Mouse (Mus musculus) forebrain, embryonic 16.5 days (tissue): Measurements from ENCODE around the gene Ddr1. TPM values are rescaled to one million over a fixed set of nuclear protein-coding genes. Genes with fewer than 3 reads are reported as not detected.

Experiments used
- ATAC-seq: fragments of 200-750 bp; cut with Nextera tagmentation; 2 replicates; pipeline ENCODE4 v1.8.0; 2017; ENCODE audit warnings: mild to moderate bottlenecking, moderate library complexity
- H3K27ac ChIP-seq: fragments of 300-500 bp; sonication (generic); 2 replicates; pipeline ENCODE4 v1.5.1; 2014; ENCODE audit warnings: low read length, control low read depth
- H3K27me3 ChIP-seq: fragments of 300-500 bp; sonication (generic); replicated peaks from 2 replicates; pipeline ENCODE4 v1.6.1; 2014; ENCODE audit warnings: low read length; ENCODE audit not compliant: control insufficient read depth, insufficient read depth
- H3K36me3 ChIP-seq: fragments of 300-500 bp; sonication (generic); 2 replicates; pipeline ENCODE4 v1.6.1; 2014; ENCODE audit not compliant: control insufficient read depth, insufficient read depth
- H3K4me1 ChIP-seq: fragments of 300-500 bp; sonication (generic); replicated peaks from 2 replicates; pipeline ENCODE4 v1.6.1; 2014; ENCODE audit warnings: low read length; ENCODE audit not compliant: control insufficient read depth, insufficient read depth
- H3K4me2 ChIP-seq: fragments of 300-500 bp; sonication (generic); 2 replicates; pipeline ENCODE4 v1.6.1; 2014; ENCODE audit warnings: mild to moderate bottlenecking, low read length, control low read depth
- H3K4me3 ChIP-seq: fragments of 300-500 bp; sonication (generic); replicated peaks from 2 replicates; pipeline ENCODE4 v1.5.1; 2014; ENCODE audit warnings: mild to moderate bottlenecking, low read length, control low read depth
- H3K9ac ChIP-seq: fragments of 300-500 bp; sonication (generic); replicated peaks from 2 replicates; pipeline ENCODE4 v1.6.1; 2014; ENCODE audit warnings: low read depth, low read length, control low read depth
- H3K9me3 ChIP-seq: fragments of 300-500 bp; sonication (generic); 2 replicates; pipeline ENCODE4 v1.6.1; 2016; ENCODE audit warnings: low read length; ENCODE audit not compliant: control insufficient read depth
- WGBS: fragments of 180-500 bp; shearing (Covaris S2); extraction: QIAGEN DNeasy Blood & Tissue Kit; methylation state at CpG from one replicate; pipeline ENCODE4 v1.1.7; 2014; 5-methylcytosine and 5-hydroxymethylcytosine counted together
- polyA plus RNA-seq: library from polyadenylated mRNA; unstranded; fragments of >200 nt; fragmentation: Nextera tagmentation; extraction: Ambion mirVana; gene quantifications from 2 replicates; pipeline ENCODE4 v1.2.1, GENCODE M21; 2015

The Ddr1 gene
- polyA plus RNA-seq, 1 experiment from 2014 or later, result 113 TPM

DNA sequence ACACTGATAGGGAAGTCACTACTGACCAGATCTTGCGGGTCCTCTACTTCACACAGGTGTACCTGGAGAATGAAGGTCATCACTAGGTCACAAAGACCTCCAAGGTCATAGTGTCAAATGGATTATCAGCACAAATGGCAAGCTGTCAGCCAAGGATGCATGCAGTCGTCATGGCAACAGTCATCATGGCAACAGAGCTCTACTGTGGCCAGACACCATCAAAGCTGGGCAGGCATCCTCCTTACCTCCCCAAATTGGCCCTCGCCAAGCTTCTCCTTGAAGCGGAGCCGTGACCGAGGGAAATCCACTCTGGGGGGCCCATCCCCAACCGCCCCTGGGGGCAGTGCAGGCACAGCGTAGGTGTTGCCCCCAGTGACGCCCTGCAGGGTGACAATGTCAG, 19.4 kb downstream of the Ddr1 start:
- H3K36me3 ChIP-seq, result peaks cover 50% of the 10 kb centered on the region
- no peak overlapping the region for H3K9ac ChIP-seq
- no peak overlapping the region for H3K4me3 ChIP-seq
- no peak overlapping the region for H3K27ac ChIP-seq
- no peaks in the 10 kb centered on the region for H3K4me1 ChIP-seq
- 59% methylated on average over 9 of the region's 9 CpGs for WGBS
- H3K4me2 ChIP-seq, result no peak overlapping the region
- ATAC-seq, result no peak
- no peaks in the 10 kb centered on the region for H3K9me3 ChIP-seq
- no peaks in the 10 kb centered on the region for H3K27me3 ChIP-seq

DNA sequence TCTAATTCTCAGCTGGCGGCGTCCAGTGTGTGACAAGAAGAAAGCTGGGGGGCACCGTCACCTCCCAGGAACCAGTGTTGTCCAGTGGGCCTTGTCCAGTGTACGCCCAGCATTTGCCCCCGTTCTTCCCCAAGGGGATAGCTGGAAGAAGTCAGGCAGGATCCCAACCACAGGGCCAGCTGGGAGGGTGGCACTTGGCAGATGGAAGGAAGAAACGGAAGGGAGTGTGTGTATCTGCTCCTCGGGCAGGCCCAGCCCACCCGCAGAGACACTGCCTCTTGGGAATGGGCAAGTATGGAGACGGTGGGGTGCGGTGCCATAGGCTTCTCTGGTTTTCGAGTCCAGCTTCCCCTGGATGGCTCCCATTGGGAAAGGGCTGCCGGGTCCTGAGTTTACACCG, 22.4 kb downstream of the Ddr1 start:
- H3K36me3 ChIP-seq, result peaks cover 29% of the 10 kb centered on the region
- WGBS, result 84% methylated on average over 13 of the region's 13 CpGs
- ATAC-seq, result no peak
- no peak overlapping the region for H3K4me2 ChIP-seq
- no peaks in the 10 kb centered on the region for H3K4me1 ChIP-seq
- H3K9ac ChIP-seq, result no peak overlapping the region
- no peak overlapping the region for H3K27ac ChIP-seq
- no peaks in the 10 kb centered on the region for H3K27me3 ChIP-seq
- H3K4me3 ChIP-seq, result no peak overlapping the region
- H3K9me3 ChIP-seq, result no peaks in the 10 kb centered on the region

- H3K27me3 ChIP-seq, result no peaks in the 10 kb centered on the region
- no peak overlapping the region for H3K27ac ChIP-seq
- H3K36me3 ChIP-seq, result peaks cover 27% of the 10 kb centered on the region
- 49% methylated on average over 6 of the region's 6 CpGs for WGBS
- no peak for ATAC-seq
- H3K4me1 ChIP-seq, result no peaks in the 10 kb centered on the region
- H3K4me2 ChIP-seq, result no peak overlapping the region
- H3K4me3 ChIP-seq, result no peak overlapping the region
- H3K9me3 ChIP-seq, result no peaks in the 10 kb centered on the region
- no peak overlapping the region for H3K9ac ChIP-seq
Measured at GRCm38 (mm10) chr17:35680591-35680990, 23.8 kb downstream of the Ddr1 start.

GRCm38 (mm10) chr17:35673416-35674035, 30.9 kb downstream of the Ddr1 start, which contains the start of gene Gtf2h4:
Gene Gtf2h4 (minus strand): TSS chr17:35673739.
- peaks cover 7% of the 10 kb centered on the region for H3K4me1 ChIP-seq
- H3K36me3 ChIP-seq, result no peaks in the 10 kb centered on the region
- peak within 1 kb of the TSS; percentile 95 for H3K4me2 ChIP-seq
- H3K27me3 ChIP-seq, result no peaks in the 10 kb centered on the region
- no peaks in the 10 kb centered on the region for H3K9me3 ChIP-seq
- 0 out of 2 replicates have a peak within 1 kb of the TSS, but pooled peaks have one; percentile 6 for H3K27ac ChIP-seq
- peak within 1 kb of the TSS; percentile 80 for H3K9ac ChIP-seq
- WGBS, result under 1% methylated on average over 23 of the region's 23 CpGs
- peak; percentile 99 for ATAC-seq
- peak within 1 kb of the TSS; percentile 67 for H3K4me3 ChIP-seq

DNA sequence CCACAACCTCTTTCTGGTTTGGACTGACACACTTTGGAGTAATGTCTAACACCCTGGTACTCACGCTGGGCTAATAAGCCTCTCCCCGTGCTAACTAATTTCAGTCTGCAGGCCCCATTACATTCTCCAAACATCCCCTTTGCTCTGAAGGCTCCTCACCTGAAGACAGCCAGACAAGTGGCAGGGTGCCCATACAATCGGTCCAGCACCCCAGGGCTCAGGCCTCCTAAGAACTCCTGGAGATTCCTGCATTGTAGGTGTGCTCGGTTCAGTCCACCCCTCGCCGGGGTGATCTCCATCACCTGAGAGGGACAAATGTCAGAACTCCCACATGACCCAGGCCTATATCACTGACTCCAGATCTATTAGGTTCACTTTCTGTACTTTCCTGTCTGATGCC, 31.9 kb downstream of the Ddr1 start:
- Histone ChIP-seq H3K9ac (no peak overlapping the region), H3K4me2 (no peak overlapping the region), H3K4me3 (no peak overlapping the region), H3K9me3 (no peaks in the 10 kb centered on the region), H3K27ac (no peak overlapping the region), H3K4me1 (peaks cover 14% of the 10 kb centered on the region), H3K27me3 (no peaks in the 10 kb centered on the region), H3K36me3 (no peaks in the 10 kb centered on the region)
- no peak for ATAC-seq
- WGBS, result 86% methylated on average over 6 of the region's 6 CpGs

DNA sequence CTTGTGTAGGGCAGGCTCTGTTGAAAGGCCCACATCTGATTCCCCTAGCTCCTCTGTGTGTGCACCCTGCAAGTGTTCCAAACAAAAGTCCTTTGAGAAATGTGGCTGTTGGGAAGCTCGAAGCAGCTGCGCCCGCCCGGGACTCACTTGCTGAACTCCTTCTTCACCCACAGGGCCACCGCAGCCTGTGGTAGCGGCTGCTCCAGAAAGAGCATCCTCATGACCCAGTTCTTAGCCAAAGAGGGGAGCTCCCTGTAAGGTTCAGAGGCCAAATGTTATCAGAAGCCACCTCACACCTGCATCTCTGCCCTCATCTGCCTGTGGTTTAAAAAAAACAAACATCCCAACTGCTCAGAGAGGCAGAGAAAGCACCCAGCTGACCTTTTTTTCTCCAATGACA, 32.6 kb downstream of the Ddr1 start:
- Histone ChIP-seq H3K27ac (no peak overlapping the region), H3K36me3 (no peaks in the 10 kb centered on the region), H3K4me1 (peaks cover 15% of the 10 kb centered on the region), H3K9me3 (no peaks in the 10 kb centered on the region), H3K4me3 (no peak overlapping the region), H3K9ac (no peak overlapping the region), H3K4me2 (no peak overlapping the region), H3K27me3 (no peaks in the 10 kb centered on the region)
- no peak for ATAC-seq
- WGBS, result 89% methylated on average over 6 of the region's 6 CpGs

DNA sequence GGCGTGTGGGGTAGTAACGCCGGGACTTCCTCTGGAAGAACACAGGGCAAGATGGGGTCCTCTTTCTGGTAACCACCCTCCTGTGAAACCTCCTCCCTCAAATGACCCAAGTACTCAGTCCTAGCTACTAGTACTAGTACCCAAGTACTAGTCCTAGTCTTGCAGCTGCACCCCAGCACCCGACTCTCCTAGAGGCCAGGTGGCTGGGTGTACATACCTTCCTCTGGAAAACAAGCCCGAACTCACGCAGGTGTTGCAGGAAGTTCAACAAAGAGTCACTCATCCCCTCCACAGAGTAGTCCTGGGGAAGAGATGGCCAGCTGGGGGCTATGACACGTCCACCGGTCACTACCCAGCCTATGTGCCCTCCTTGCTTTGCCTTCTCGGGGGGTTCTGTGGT, 34.7 kb downstream of the Ddr1 start:
- no peaks in the 10 kb centered on the region for H3K9me3 ChIP-seq
- no peak for ATAC-seq
- no peak overlapping the region for H3K9ac ChIP-seq
- peaks cover 20% of the 10 kb centered on the region for H3K4me1 ChIP-seq
- no peak overlapping the region for H3K27ac ChIP-seq
- no peak overlapping the region for H3K4me3 ChIP-seq
- no peaks in the 10 kb centered on the region for H3K27me3 ChIP-seq
- no peaks in the 10 kb centered on the region for H3K36me3 ChIP-seq
- H3K4me2 ChIP-seq, result no peak overlapping the region
- 96% methylated on average over 9 of the region's 9 CpGs for WGBS

DNA sequence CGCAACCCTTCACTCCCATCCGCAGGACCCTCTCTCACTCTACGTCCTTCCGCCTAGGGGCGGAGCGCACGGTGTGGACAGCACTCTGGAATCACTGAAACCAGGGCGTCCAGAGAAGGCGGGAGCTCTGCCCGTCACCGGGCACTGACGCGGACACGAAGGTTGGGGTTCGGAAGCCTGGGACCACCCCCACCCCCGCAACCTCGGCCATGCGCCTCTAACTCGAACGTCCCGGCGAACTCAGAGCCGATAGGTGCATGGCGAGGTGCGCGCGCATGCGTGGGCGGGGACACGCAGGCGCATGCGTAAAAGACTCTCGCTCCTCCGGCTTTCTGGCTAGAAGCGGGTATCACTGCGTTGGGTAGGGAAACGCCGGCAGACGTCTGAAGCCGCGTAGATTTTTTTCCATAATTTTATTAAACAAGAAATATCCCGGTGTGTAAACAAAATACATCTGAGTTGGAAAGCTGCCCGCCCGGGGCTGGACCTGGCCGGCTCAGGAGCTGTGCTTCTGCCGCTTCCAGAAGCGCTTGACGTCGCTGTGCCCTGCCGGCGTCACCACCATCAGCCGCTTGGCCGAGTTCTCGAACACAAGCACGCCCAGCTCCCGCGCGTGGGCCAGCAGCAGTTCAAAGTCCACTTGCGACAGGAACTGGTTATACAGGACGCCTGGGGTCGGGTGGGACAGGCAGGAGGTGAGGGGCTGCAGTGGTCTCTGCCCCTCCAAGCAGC, 36.9 kb downstream of the Ddr1 start, which contains the start of gene Vars2:
Vars2 (minus strand) TSS at position 259 of the 732 bp plus-strand sequence.
- Histone ChIP-seq H3K27me3 (no peaks in the 10 kb centered on the region), H3K9me3 (no peaks in the 10 kb centered on the region), H3K4me3 (peak within 1 kb of the TSS; percentile 84), H3K9ac (peak within 1 kb of the TSS; percentile 89), H3K36me3 (no peaks in the 10 kb centered on the region), H3K4me2 (peak within 1 kb of the TSS; percentile 74), H3K27ac (peak within 1 kb of the TSS; percentile 83), H3K4me1 (peaks cover 13% of the 10 kb centered on the region)
- ATAC-seq, result peak; percentile 91
- under 1% methylated on average over 61 of the region's 61 CpGs for WGBS

GRCm38 (mm10) chr17:35666851-35667256, 37.6 kb downstream of the Ddr1 start:
- 3% methylated on average over 13 of the region's 13 CpGs for WGBS
- Histone ChIP-seq H3K4me1 (peaks cover 13% of the 10 kb centered on the region), H3K27ac (peak overlapping the region; percentile 83), H3K36me3 (no peaks in the 10 kb centered on the region), H3K27me3 (no peaks in the 10 kb centered on the region), H3K9me3 (no peaks in the 10 kb centered on the region), H3K4me2 (peak overlapping the region; percentile 74), H3K4me3 (peak overlapping the region; percentile 84), H3K9ac (peak overlapping the region; percentile 89)
- ATAC-seq, result peak; percentile 42; the same call in 1 of the 2 replicates
